Mouse (Mus musculus) forebrain, embryonic 16.5 days (tissue): ENCODE measurements around the gene 4930519G04Rik. TPM values are rescaled to one million over a fixed set of nuclear protein-coding genes. Genes with fewer than 3 reads are reported as not detected.

Source experiments
- ATAC-seq: fragments of 200-750 bp; cut with Nextera tagmentation; 2 replicates; pipeline ENCODE4 v1.8.0; 2017; ENCODE audit warnings: mild to moderate bottlenecking, moderate library complexity
- H3K27ac ChIP-seq: fragments of 300-500 bp; sonication (generic); 2 replicates; pipeline ENCODE4 v1.5.1; 2014; ENCODE audit warnings: low read length, control low read depth
- H3K27me3 ChIP-seq: fragments of 300-500 bp; sonication (generic); replicated peaks from 2 replicates; pipeline ENCODE4 v1.6.1; 2014; ENCODE audit warnings: low read length; ENCODE audit not compliant: control insufficient read depth, insufficient read depth
- H3K36me3 ChIP-seq: fragments of 300-500 bp; sonication (generic); 2 replicates; pipeline ENCODE4 v1.6.1; 2014; ENCODE audit not compliant: control insufficient read depth, insufficient read depth
- H3K4me1 ChIP-seq: fragments of 300-500 bp; sonication (generic); replicated peaks from 2 replicates; pipeline ENCODE4 v1.6.1; 2014; ENCODE audit warnings: low read length; ENCODE audit not compliant: control insufficient read depth, insufficient read depth
- H3K4me2 ChIP-seq: fragments of 300-500 bp; sonication (generic); 2 replicates; pipeline ENCODE4 v1.6.1; 2014; ENCODE audit warnings: mild to moderate bottlenecking, low read length, control low read depth
- H3K4me3 ChIP-seq: fragments of 300-500 bp; sonication (generic); replicated peaks from 2 replicates; pipeline ENCODE4 v1.5.1; 2014; ENCODE audit warnings: mild to moderate bottlenecking, low read length, control low read depth
- H3K9ac ChIP-seq: fragments of 300-500 bp; sonication (generic); replicated peaks from 2 replicates; pipeline ENCODE4 v1.6.1; 2014; ENCODE audit warnings: low read depth, low read length, control low read depth
- H3K9me3 ChIP-seq: fragments of 300-500 bp; sonication (generic); 2 replicates; pipeline ENCODE4 v1.6.1; 2016; ENCODE audit warnings: low read length; ENCODE audit not compliant: control insufficient read depth
- WGBS: fragments of 180-500 bp; shearing (Covaris S2); extraction: QIAGEN DNeasy Blood & Tissue Kit; methylation state at CpG from one replicate; pipeline ENCODE4 v1.1.7; 2014; 5-methylcytosine and 5-hydroxymethylcytosine counted together
- polyA plus RNA-seq: library from polyadenylated mRNA; unstranded; fragments of >200 nt; fragmentation: Nextera tagmentation; extraction: Ambion mirVana; gene quantifications from 2 replicates; pipeline ENCODE4 v1.2.1, GENCODE M21; 2015

4930519G04Rik gene
- polyA plus RNA-seq, 1 experiment from 2014 or later = not detected

- no peak for ATAC-seq
Measured at GRCm38 (mm10) chr5:114809181-114809756, 44.2 kb upstream of the 4930519G04Rik start.

DNA sequence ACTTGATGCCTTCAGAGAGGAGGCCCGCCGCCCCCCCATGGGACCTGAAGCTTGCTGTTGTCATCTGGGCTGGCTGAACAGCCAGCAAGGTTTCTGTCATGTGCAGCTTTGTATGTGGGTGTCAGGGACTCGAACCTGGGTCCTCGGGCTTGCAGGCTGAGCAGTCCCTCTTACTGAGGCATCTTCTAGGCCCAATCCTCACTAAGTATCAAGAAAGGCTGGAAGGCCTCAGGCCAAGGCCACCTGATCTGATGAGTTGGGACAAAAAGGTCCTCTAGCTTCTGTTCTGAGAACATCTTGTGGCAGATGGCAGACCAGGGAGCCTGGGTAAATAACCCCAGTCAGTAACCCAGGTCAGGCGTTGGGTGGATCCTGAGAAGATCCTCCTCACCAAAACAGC lies 43.6 kb upstream of the 4930519G04Rik start:
- H3K9me3 ChIP-seq = no peaks in the 10 kb centered on the region
- ATAC-seq = no peak
- no peak overlapping the region for H3K4me2 ChIP-seq
- no peak overlapping the region for H3K4me3 ChIP-seq
- H3K36me3 ChIP-seq = peaks cover 17% of the 10 kb centered on the region
- H3K9ac ChIP-seq = no peak overlapping the region
- 93% methylated on average over 5 of the region's 5 CpGs for WGBS
- H3K27me3 ChIP-seq = no peaks in the 10 kb centered on the region
- peaks cover 17% of the 10 kb centered on the region for H3K4me1 ChIP-seq
- no peak overlapping the region for H3K27ac ChIP-seq

More at GRCm38 (mm10) chr5:114809181-114809756, 44.2 kb upstream of the 4930519G04Rik start:
- Histone ChIP-seq H3K9me3 (no peaks in the 10 kb centered on the region), H3K27ac (no peak overlapping the region), H3K9ac (no peak overlapping the region), H3K27me3 (no peaks in the 10 kb centered on the region), H3K4me1 (peaks cover 17% of the 10 kb centered on the region), H3K4me2 (no peak overlapping the region), H3K4me3 (no peak overlapping the region), H3K36me3 (peaks cover 21% of the 10 kb centered on the region)
- 81% methylated on average over 10 of the region's 10 CpGs for WGBS

GRCm38 (mm10) chr5:114813525-114814181 lies 39.8 kb upstream of the 4930519G04Rik start:
- under 1% methylated on average over 50 of the region's 50 CpGs for WGBS
- Histone ChIP-seq H3K36me3 (peaks cover 3% of the 10 kb centered on the region), H3K4me3 (peak overlapping the region; percentile 68), H3K27ac (peak overlapping the region; percentile 95), H3K4me1 (peaks cover 17% of the 10 kb centered on the region), H3K27me3 (no peaks in the 10 kb centered on the region), H3K9ac (peak overlapping the region; percentile 85), H3K9me3 (0 out of 2 replicates have a peak, but pooled peaks cover 3% of the 10 kb centered on the region), H3K4me2 (peak overlapping the region; percentile 54)
- peak; percentile 99 for ATAC-seq

DNA sequence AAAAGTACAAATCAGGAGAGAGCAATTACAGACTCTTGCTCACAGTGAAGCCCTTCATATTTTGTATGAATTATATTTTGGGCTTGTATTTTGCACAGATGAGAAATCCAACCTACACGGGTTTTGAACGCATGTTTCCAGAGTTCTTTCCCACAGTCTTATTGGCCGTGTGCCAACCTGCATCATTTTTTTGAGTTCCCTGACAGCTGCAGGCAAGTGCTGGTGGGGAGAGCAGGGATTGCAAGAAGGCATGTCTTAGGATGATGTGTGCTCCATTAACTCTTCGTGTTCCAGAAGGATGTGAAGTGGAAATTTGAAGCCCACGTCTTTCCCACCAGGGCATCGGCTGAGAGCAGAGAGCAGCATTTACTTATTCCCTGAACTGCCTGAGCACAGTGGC lies 36.9 kb upstream of the 4930519G04Rik start:
- no peak for ATAC-seq
- 70% methylated on average over 6 of the region's 6 CpGs for WGBS
- H3K36me3 ChIP-seq = no peaks in the 10 kb centered on the region
- no peak overlapping the region for H3K4me2 ChIP-seq
- H3K4me3 ChIP-seq = no peak overlapping the region
- H3K9me3 ChIP-seq = 0 out of 2 replicates have a peak, but pooled peaks cover 3% of the 10 kb centered on the region
- no peak overlapping the region for H3K9ac ChIP-seq
- H3K27me3 ChIP-seq = no peaks in the 10 kb centered on the region
- H3K4me1 ChIP-seq = peaks cover 12% of the 10 kb centered on the region
- no peak overlapping the region for H3K27ac ChIP-seq

DNA sequence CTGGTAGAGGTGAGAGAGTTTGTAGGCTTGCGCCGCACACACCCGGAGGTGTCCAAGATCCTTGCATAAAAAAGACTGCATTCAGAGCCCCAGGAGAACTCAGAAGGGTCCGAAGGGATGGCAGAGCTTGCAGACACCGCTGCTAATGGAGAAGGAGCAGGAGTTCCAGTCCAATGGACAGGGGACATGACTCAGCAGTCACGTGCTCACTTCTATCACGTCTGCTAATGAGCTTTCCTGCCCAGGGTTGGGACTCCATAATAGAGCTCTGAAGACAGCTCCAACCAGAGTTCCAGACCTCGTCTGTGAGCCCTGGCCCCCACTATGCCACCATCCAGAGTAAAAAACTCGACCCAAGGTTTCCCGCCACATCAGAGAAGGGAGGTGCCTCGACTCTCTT lies 35.3 kb upstream of the 4930519G04Rik start:
- 74% methylated on average over 10 of the region's 11 CpGs for WGBS
- Histone ChIP-seq H3K4me2 (no peak overlapping the region), H3K9me3 (0 out of 2 replicates have a peak, but pooled peaks cover 3% of the 10 kb centered on the region), H3K36me3 (no peaks in the 10 kb centered on the region), H3K27me3 (no peaks in the 10 kb centered on the region), H3K27ac (no peak overlapping the region), H3K4me1 (no peaks in the 10 kb centered on the region; the same call in 1 of the 2 replicates), H3K9ac (no peak overlapping the region), H3K4me3 (no peak overlapping the region)
- no peak for ATAC-seq

DNA sequence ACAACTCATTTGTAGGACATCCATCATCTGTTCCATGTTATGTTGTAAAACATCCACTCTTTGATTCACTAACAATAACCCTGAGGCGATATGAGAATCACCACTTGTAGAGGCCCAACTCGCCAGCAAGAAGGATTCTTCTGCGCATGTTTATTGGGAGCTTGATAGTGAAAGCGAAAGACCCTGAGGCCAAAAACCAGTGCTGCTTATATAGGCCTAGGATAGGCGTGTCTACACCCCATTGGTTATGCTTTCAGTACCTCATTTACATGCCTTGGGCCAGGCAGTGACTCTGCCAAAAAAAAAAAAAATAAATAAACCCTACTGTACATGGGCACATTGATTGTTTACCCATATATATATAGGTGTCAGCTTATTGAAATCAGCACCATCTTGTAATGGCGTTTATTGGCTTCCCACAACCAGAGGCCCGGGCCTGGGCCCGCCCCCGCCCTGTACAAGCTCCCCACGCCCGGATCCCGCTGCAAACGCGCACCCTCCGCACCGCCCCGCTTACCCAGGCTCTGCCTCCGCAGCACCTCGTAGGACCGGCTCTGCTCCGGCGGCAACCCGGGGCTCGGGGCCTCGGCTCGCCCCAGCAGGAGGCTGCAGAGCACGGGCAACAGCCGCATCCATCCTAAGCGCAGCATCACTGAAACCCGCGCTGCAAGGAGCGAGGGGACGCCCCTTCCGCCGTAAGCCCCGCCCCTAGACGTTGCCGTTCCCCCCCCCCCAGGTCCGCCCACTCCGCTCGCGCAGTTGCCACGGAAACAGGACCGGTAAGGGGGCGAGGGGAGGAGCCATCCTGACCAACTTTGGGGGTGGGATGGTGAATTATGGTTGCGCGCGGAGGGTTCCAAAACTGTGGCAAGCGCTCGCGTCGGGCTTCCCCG lies 30.4 kb upstream of the 4930519G04Rik start, which contains the start of gene 1500011B03Rik:
Gene 1500011B03Rik (minus strand): TSS at position 673 of the 893 bp plus-strand sequence.
- no peaks in the 10 kb centered on the region for H3K36me3 ChIP-seq
- WGBS = 7% methylated on average over 53 of the region's 53 CpGs
- peak within 1 kb of the TSS; percentile 55 for H3K4me2 ChIP-seq
- H3K9ac ChIP-seq = peak within 1 kb of the TSS; percentile 83
- peaks cover 6% of the 10 kb centered on the region for H3K4me1 ChIP-seq
- peak; percentile 93 for ATAC-seq
- no peaks in the 10 kb centered on the region for H3K9me3 ChIP-seq
- H3K27me3 ChIP-seq = no peaks in the 10 kb centered on the region
- H3K4me3 ChIP-seq = peak within 1 kb of the TSS; percentile 86
- peak within 1 kb of the TSS; percentile 91 for H3K27ac ChIP-seq

GRCm38 (mm10) chr5:114824197-114824596 lies 29.3 kb upstream of the 4930519G04Rik start:
- WGBS = 11% methylated on average over 9 of the region's 9 CpGs

GRCm38 (mm10) chr5:114825978-114826691 lies 27.3 kb upstream of the 4930519G04Rik start:
- peak; percentile 61 for ATAC-seq
- peaks cover 6% of the 10 kb centered on the region for H3K4me1 ChIP-seq
- H3K4me3 ChIP-seq = peak overlapping the region; percentile 41
- peak overlapping the region; percentile 41; the same call in 1 of the 2 replicates for H3K27ac ChIP-seq
- H3K27me3 ChIP-seq = no peaks in the 10 kb centered on the region
- peak overlapping the region; percentile 62 for H3K4me2 ChIP-seq
- no peaks in the 10 kb centered on the region for H3K9me3 ChIP-seq
- WGBS = 8% methylated on average over 27 of the region's 27 CpGs
- H3K9ac ChIP-seq = peak overlapping the region; percentile 52
- no peaks in the 10 kb centered on the region for H3K36me3 ChIP-seq

More at GRCm38 (mm10) chr5:114824197-114824596, 29.3 kb upstream of the 4930519G04Rik start:
- H3K9ac ChIP-seq = no peak overlapping the region
- no peaks in the 10 kb centered on the region for H3K27me3 ChIP-seq
- no peak overlapping the region for H3K27ac ChIP-seq
- H3K4me1 ChIP-seq = peaks cover 6% of the 10 kb centered on the region
- H3K4me2 ChIP-seq = no peak overlapping the region; the same call in 1 of the 2 replicates
- H3K36me3 ChIP-seq = no peaks in the 10 kb centered on the region
- no peak overlapping the region for H3K4me3 ChIP-seq
- ATAC-seq = no peak
- H3K9me3 ChIP-seq = no peaks in the 10 kb centered on the region
